Mouse (Mus musculus) hindbrain, embryonic 14.5 days (tissue): ENCODE measurements around the gene Ugt2a2. TPM values are rescaled to one million over a fixed set of nuclear protein-coding genes. Genes with fewer than 3 reads are reported as not detected.
"Not testable (repeated sequence)": the region's sequence is repeated elsewhere in the genome, so short reads cannot be mapped to it uniquely, and the experiment has no call there.

Source experiments
- ATAC-seq: fragments of 200-750 bp; cut with Nextera tagmentation; 2 replicates; pipeline ENCODE4 v1.8.0; 2017; ENCODE audit warnings: moderate number of reproducible peaks, mild to moderate bottlenecking, moderate TSS enrichment, moderate library complexity; ENCODE audit not compliant: low FRiP score
- DNase-seq: peaks from one replicate; pipeline ENCODE4 v3.0.0-alpha.2; 2015; ENCODE audit warnings: low spot score
- H3K27ac ChIP-seq: fragments of 300-500 bp; sonication (generic); 2 replicates; pipeline ENCODE4 v1.5.1; 2014; ENCODE audit warnings: mild to moderate bottlenecking, moderate library complexity
- H3K27me3 ChIP-seq: fragments of 300-500 bp; sonication (generic); 2 replicates; pipeline ENCODE4 v1.6.1; 2014; ENCODE audit warnings: mild to moderate bottlenecking, low read length, mixed read lengths; ENCODE audit not compliant: control insufficient read depth, insufficient read depth
- H3K36me3 ChIP-seq: fragments of 300-500 bp; sonication (generic); replicated peaks from 2 replicates; pipeline ENCODE4 v1.6.1; 2014; ENCODE audit not compliant: control insufficient read depth, insufficient read depth
- H3K4me1 ChIP-seq: fragments of 300-500 bp; sonication (generic); replicated peaks from 2 replicates; pipeline ENCODE4 v1.6.1; 2014; ENCODE audit warnings: antibody characterized with exemption, low read length, mixed read lengths; ENCODE audit not compliant: control insufficient read depth, insufficient read depth
- H3K4me2 ChIP-seq: fragments of 300-500 bp; sonication (generic); replicated peaks from 2 replicates; pipeline ENCODE4 v1.6.1; 2014; ENCODE audit warnings: mild to moderate bottlenecking, moderate library complexity
- H3K4me3 ChIP-seq: fragments of 300-500 bp; sonication (generic); replicated peaks from 2 replicates; pipeline ENCODE4 v1.5.1; 2014; ENCODE audit warnings: mild to moderate bottlenecking, low read length
- H3K9ac ChIP-seq: fragments of 300-500 bp; sonication (generic); 2 replicates; pipeline ENCODE4 v1.6.1; 2014
- H3K9me3 ChIP-seq: fragments of 300-500 bp; sonication (generic); 2 replicates; pipeline ENCODE4 v1.6.1; 2016; ENCODE audit warnings: low read length; ENCODE audit not compliant: control insufficient read depth
- WGBS: fragments of 180-500 bp; shearing (Covaris S2); extraction: QIAGEN DNeasy Blood & Tissue Kit; methylation state at CpG from one replicate; pipeline ENCODE4 v1.1.7; 2014; 5-methylcytosine and 5-hydroxymethylcytosine counted together
- polyA plus RNA-seq: library from polyadenylated mRNA; unstranded; fragments of >200 nt; fragmentation: Nextera tagmentation; extraction: Ambion mirVana; gene quantifications from 2 replicates; pipeline ENCODE4 v1.2.1, GENCODE M21; 2014

The Ugt2a2 gene
- not detected in 2 replicates for polyA plus RNA-seq

DNA sequence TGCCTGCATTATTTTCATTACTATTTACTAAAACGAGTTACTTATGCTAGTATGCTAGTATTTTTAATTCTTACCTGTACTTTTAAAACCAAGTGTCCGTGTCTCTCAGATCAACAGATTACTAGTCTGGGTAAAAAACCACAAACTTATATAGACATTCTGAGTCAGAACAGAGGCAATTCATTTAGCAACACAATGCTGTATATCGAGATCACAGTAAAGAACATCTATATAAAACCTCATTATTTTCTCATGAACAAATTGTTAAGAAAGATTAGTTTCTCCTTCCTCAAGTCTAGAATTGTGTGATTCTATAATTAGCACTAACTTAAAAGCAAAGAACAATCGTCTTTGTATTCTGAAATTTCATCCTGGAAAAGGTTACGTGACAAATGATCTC is at the start of gene Ugt2a2:
Gene Ugt2a2, minus strand, starts transcription at position 101 of the 400 bp plus-strand sequence.
- ATAC-seq (no peak), DNase-seq (no peak)
- Histone ChIP-seq H3K9ac (no peak within 1 kb of the TSS), H3K4me3 (no peak within 1 kb of the TSS), H3K27me3 (no peaks in the 10 kb centered on the region), H3K27ac (no peak within 1 kb of the TSS), H3K9me3 (no peaks in the 10 kb centered on the region), H3K4me1 (no peaks in the 10 kb centered on the region), H3K4me2 (no peak within 1 kb of the TSS), H3K36me3 (no peaks in the 10 kb centered on the region)
- WGBS, result 84% methylated on average over 5 of the region's 5 CpGs

- not testable (repeated sequence) for H3K36me3 ChIP-seq, ATAC-seq, H3K9ac ChIP-seq, H3K4me3 ChIP-seq, H3K27ac ChIP-seq, H3K27me3 ChIP-seq, H3K4me2 ChIP-seq, H3K4me1 ChIP-seq, DNase-seq, H3K9me3 ChIP-seq
- WGBS, result 93% methylated on average over 2 of the region's 2 CpGs
These were observed 41.5 kb upstream of the Ugt2a2 start for GRCm38 (mm10) chr5:87523561-87523960.

DNA sequence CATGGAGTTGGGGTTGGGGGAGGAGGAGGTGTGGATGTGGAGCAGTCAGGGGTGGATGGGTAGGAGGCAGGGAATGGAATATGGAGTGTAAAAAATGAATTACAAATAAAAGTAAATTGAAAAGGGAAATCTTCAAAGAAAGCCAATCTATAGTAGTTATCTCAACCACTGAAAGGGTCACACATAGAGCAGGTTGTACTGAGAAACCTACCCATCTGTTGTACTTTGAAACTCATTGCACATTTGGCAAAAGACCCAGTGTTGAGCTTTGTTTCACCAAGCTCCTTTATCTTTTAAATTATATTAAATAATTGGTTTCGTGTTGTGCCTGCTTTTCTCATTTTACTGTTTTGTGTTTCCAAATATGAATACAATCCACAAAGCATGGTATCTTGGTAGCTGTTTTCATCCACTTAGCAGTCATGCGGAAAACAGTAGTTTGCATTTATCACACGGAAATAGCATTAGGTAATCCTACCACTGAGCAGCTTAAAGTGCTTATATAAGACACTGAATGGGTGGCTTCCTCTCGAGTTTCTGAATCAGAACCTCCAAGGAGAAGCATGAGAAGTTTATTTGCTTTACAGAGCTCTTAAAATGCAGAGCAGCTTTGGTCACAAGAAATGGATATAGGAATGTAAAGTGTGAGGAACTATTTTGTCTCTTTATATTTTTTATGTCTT is 23.9 kb upstream of the Ugt2a2 start:
- no peaks in the 10 kb centered on the region for H3K4me1 ChIP-seq
- H3K4me3 ChIP-seq, result no peak overlapping the region
- no peak for DNase-seq
- H3K27me3 ChIP-seq, result no peaks in the 10 kb centered on the region
- no peak overlapping the region for H3K9ac ChIP-seq
- WGBS, result 68% methylated on average over 4 of the region's 4 CpGs
- H3K4me2 ChIP-seq, result no peak overlapping the region
- no peaks in the 10 kb centered on the region for H3K36me3 ChIP-seq
- no peak overlapping the region for H3K27ac ChIP-seq
- no peaks in the 10 kb centered on the region for H3K9me3 ChIP-seq
- no peak for ATAC-seq

DNA sequence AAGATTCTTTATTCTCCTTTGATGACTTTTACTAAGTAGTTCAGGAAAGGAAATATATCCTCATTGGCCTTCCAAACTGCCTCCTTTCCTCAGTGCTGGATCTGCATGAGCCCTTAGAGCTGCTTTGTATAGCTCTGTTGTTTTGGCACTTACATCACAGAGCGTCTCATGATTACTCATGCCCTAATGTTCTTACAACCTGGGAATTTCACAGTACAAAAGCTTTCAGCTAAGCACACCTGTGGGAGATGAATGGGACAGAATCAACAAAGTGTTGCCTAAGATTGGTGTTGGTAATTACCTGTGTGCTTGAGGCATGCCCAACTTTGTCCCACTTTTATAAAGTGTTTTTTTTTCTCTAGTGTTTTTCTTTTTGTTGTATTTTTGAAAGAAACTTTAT is 20.6 kb upstream of the Ugt2a2 start:
- no peaks in the 10 kb centered on the region for H3K27me3 ChIP-seq
- 66% methylated on average over 1 of the region's 1 CpGs for WGBS
- no peak for DNase-seq

DNA sequence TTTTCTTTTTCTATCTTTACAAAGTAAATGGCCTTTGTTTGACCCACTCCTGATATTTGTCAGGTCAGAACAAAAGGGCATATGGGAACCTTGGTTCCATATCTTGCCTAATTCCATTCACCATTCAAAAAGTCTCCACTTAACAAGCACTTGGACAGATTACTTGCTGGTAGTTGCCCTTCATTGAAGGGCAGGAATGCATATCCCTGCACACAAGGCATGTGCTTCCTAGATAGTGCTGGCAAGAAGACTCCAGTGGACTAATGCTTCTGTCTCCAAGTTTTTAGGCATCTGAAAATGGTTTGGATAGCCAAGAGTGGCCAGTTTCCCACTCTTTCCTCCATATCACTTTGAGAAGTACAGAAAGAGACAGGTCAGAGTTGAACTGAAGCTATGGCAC is 17.3 kb upstream of the Ugt2a2 start:
- H3K27ac ChIP-seq, result no peak overlapping the region
- DNase-seq, result no peak
- H3K9me3 ChIP-seq, result no peaks in the 10 kb centered on the region
- no peak for ATAC-seq
- H3K4me2 ChIP-seq, result no peak overlapping the region
- H3K27me3 ChIP-seq, result no peaks in the 10 kb centered on the region
- H3K9ac ChIP-seq, result no peak overlapping the region
- H3K4me3 ChIP-seq, result no peak overlapping the region
- H3K4me1 ChIP-seq, result no peaks in the 10 kb centered on the region
- H3K36me3 ChIP-seq, result no peaks in the 10 kb centered on the region

More for the DNA sequence above, 20.6 kb upstream of the Ugt2a2 start:
- Histone ChIP-seq H3K4me1 (no peaks in the 10 kb centered on the region), H3K36me3 (no peaks in the 10 kb centered on the region), H3K9me3 (no peaks in the 10 kb centered on the region), H3K9ac (no peak overlapping the region), H3K27ac (no peak overlapping the region), H3K4me2 (no peak overlapping the region), H3K4me3 (no peak overlapping the region)
- no peak for ATAC-seq

DNA sequence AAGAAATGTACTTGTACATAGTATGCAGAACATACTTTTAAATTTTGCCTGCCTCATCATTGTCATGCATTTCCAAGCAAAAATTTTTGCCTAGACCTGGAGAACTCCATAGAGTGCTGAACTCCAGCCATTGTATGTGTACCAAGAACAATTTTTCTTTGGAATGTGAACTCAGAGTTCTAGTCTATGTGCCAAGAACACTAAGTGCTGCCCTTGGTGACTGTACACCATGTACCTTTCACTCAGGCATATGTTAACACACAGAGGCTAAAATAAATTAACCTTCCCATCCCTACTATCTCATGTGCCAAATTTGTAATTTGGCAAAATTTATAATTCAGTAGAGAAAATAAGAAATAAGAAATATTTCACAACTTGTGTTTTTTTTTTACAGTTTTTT is 16.9 kb upstream of the Ugt2a2 start:
- H3K27me3 ChIP-seq, result no peaks in the 10 kb centered on the region
- H3K27ac ChIP-seq, result no peak overlapping the region
- DNase-seq (no peak), ATAC-seq (no peak)
- no peaks in the 10 kb centered on the region for H3K4me1 ChIP-seq
- H3K9ac ChIP-seq, result no peak overlapping the region
- H3K4me3 ChIP-seq, result no peak overlapping the region
- H3K36me3 ChIP-seq, result no peaks in the 10 kb centered on the region
- no peaks in the 10 kb centered on the region for H3K9me3 ChIP-seq
- no peak overlapping the region for H3K4me2 ChIP-seq

- H3K4me2 ChIP-seq, result no peak within 1 kb of the TSS
These were observed 8.7 kb upstream of the Ugt2a2 start, which contains the start of gene Ugt2a1 for GRCm38 (mm10) chr5:87490771-87491170. Ugt2a1 (minus strand) TSS chr5:87490871.

GRCm38 (mm10) chr5:87486706-87487105 is 4.6 kb upstream of the Ugt2a2 start, which contains the start of gene Gm43638:
Gm43638 (minus strand) TSS chr5:87486806.
- not testable (repeated sequence) for H3K27me3 ChIP-seq, DNase-seq, H3K27ac ChIP-seq, H3K36me3 ChIP-seq, H3K9me3 ChIP-seq, H3K4me3 ChIP-seq, H3K4me2 ChIP-seq, H3K4me1 ChIP-seq, H3K9ac ChIP-seq, ATAC-seq
- WGBS, result 93% methylated on average over 1 of the region's 1 CpGs

More at GRCm38 (mm10) chr5:87490771-87491170, 8.7 kb upstream of the Ugt2a2 start, which contains the start of gene Ugt2a1:
- Histone ChIP-seq H3K4me1 (no peaks in the 10 kb centered on the region), H3K4me3 (no peak within 1 kb of the TSS), H3K27me3 (no peaks in the 10 kb centered on the region), H3K9me3 (no peaks in the 10 kb centered on the region), H3K27ac (no peak within 1 kb of the TSS), H3K36me3 (no peaks in the 10 kb centered on the region), H3K9ac (no peak within 1 kb of the TSS)
- DNase-seq, result no peak
- ATAC-seq, result no peak
- WGBS, result 98% methylated on average over 1 of the region's 1 CpGs

- Histone ChIP-seq H3K4me1 (no peaks in the 10 kb centered on the region), H3K4me2 (no peak overlapping the region), H3K27ac (no peak overlapping the region), H3K4me3 (no peak overlapping the region), H3K9ac (no peak overlapping the region), H3K9me3 (no peaks in the 10 kb centered on the region), H3K27me3 (no peaks in the 10 kb centered on the region), H3K36me3 (no peaks in the 10 kb centered on the region)
- ATAC-seq (no peak), DNase-seq (no peak)
- WGBS, result 36% methylated on average over 1 of the region's 1 CpGs
These were observed 23.2 kb downstream of the Ugt2a2 start for GRCm38 (mm10) chr5:87458810-87459209.

DNA sequence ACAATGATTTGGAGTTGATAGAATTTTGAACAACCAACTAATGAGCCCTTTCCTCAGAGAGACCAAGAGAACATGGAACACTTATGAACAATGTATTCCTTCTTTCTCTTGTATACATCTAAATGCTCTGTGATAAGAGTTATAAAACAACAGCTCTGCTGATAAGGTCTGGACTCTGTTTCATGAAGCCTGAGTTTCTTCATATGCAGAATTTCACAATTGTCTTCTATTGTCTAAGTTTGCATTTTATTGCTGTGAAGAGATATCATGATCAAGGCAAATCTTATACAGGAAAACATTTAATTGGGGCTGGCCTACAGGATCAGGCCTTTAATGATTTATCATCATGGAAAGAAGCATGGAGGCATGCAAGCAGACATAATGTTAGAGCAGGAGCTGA is 24.4 kb downstream of the Ugt2a2 start:
- no peaks in the 10 kb centered on the region for H3K4me1 ChIP-seq
- H3K9me3 ChIP-seq, result no peaks in the 10 kb centered on the region
- DNase-seq (no peak), ATAC-seq (no peak)
- no peak overlapping the region for H3K9ac ChIP-seq
- H3K4me2 ChIP-seq, result no peak overlapping the region
- no peaks in the 10 kb centered on the region for H3K27me3 ChIP-seq
- H3K36me3 ChIP-seq, result no peaks in the 10 kb centered on the region
- no peak overlapping the region for H3K27ac ChIP-seq
- no peak overlapping the region for H3K4me3 ChIP-seq
